Mouse (Mus musculus) olfactory bulb, adult 2 months (tissue): Measurements from ENCODE around the gene Tspan5.

Source experiments
- CTCF ChIP-seq: fragments of 200-500 bp; IDR thresholded peaks from 2 replicates; pipeline ENCODE4 v1.5.1; 2012; ENCODE audit warnings: low read depth, mild to moderate bottlenecking, low read length, moderate library complexity; ENCODE audit not compliant: insufficient read depth
- POLR2A ChIP-seq: fragments of 200-500 bp; IDR thresholded peaks from 2 replicates; pipeline ENCODE4 v1.6.1; 2012; ENCODE audit warnings: mild to moderate bottlenecking, low read depth, low read length, moderate library complexity; ENCODE audit not compliant: insufficient read depth

DNA sequence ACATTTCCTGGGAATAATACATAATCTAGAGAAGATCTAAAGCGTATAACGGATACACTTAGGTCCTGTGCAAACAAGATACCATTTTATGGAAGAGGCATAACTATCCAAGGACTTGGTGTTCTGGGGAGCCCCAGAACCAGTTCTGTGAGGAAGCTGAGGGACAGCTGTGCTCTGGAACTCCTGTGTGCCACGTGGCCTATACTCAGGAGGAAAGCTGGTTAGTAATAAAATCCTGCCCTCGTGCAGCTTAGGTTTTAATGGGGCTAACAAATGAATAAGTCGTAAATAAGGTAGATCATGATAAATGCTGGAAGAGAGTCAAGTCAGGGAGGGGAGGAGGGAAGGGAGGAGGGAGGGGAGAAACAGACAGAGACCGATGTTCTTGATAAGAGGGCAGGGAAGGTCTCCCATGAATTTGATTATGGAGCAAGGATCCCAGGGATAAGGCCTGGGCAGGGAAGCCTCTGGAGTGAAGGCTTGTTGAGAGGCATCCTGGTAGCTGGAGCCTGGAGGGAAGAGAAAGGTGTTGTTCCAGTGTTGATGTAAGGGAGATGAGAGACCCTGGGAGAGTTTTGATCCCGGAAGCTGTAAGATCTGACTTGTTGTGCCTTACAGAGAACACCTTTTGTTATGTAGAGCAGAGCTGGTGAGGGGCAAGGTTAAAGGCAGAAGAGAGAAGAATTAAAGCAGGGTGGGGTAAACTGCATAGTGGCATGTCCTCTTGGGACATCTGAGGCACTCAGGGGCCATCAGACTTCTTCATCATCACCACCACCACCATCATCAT, 34.1 kb downstream of the Tspan5 start:
- TF ChIP-seq POLR2A (no peak), CTCF (no peak)
